Mouse (Mus musculus) thymus, postnatal 0 days (tissue): ENCODE data around the gene Ptpn3. TPM values are rescaled to one million over a fixed set of nuclear protein-coding genes. Genes with fewer than 3 reads are reported as not detected.

Source experiments
- DNase-seq: peaks from one replicate; pipeline ENCODE4 v3.0.0-alpha.2; 2015; ENCODE audit warnings: low spot score
- polyA plus RNA-seq: library from polyadenylated mRNA; unstranded; fragments of >200 nt; fragmentation: Nextera tagmentation; extraction: Ambion mirVana; gene quantifications from 2 replicates; pipeline ENCODE4 v1.2.1, GENCODE M21; 2015

The Ptpn3 gene
- polyA plus RNA-seq, 1 experiment from 2014 or later: 2.4 TPM

GRCm38 (mm10) chr4:57263695-57264094 lies 37.9 kb downstream of the Ptpn3 start:
- no peak for DNase-seq

- peak; percentile 14 for DNase-seq
Measured at GRCm38 (mm10) chr4:57263061-57263685, 38.5 kb downstream of the Ptpn3 start.

GRCm38 (mm10) chr4:57262451-57262850 lies 39.2 kb downstream of the Ptpn3 start:
- no peak for DNase-seq

- no peak for DNase-seq
Measured at GRCm38 (mm10) chr4:57261813-57262212, 39.8 kb downstream of the Ptpn3 start.

DNA sequence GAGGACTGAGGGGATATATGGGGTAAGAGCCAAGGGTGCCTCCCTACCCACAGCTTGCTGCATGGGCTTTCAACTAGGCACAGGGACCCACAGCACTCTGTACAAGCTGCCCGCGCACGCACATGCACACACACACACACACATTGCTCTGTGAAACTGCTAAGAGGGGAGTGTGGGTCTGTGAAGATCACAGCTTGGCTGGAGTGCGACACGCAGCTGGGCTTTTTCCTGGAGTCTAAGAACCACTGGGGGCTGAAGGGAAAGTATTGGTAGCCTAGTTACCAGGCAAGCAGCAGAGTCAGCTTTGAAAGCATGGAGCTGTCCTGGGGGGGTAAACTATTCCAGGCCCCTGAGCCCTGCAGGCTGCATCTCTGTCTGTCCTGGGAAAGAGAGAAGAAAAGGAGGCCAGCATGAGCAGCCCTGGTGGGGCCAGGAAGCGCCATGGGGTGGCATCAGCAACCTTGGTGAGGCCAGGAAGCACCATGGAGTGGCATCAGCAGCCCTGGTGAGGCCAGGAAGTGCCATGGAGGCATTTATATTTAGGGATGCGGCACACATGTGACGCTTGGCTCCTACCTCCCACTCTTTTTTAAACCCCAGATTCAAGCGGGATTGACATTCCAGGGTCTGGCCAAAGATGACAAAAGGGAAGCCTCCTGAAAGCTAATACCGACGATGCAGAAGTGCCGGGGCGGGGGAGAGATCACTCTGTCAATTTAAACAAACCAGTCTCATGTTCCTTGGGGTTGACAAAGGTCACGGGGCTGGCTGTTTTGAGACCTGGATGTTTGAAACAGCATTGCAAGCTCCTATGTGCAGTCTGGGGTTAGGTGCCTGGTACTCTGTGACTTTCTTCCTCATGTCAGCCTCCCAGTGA lies 43.2 kb downstream of the Ptpn3 start:
- DNase-seq: no peak

- no peak for DNase-seq
Measured at GRCm38 (mm10) chr4:57257409-57257808, 44.2 kb downstream of the Ptpn3 start.

DNA sequence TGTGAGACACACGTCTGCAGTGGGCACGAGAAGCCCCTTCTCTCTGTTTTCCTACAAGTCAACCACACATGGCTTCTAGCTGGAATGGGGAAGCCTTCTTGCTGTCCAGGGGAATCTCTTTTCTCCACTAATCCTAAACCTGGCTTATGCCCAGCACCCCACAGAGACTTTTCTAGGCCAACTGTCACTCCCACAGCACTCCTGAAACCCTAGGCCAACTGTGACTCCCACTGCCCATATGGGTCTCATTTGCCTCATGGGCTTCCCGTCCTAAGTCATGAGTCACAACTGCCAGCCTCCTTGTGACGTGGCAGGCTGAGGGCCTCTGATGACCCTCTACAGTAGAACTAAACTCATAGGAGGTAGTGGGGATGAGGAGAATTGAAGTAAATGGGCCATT lies 44.9 kb downstream of the Ptpn3 start:
- no peak for DNase-seq

- DNase-seq: no peak
Measured at GRCm38 (mm10) chr4:57254412-57254811, 47.2 kb downstream of the Ptpn3 start.

DNA sequence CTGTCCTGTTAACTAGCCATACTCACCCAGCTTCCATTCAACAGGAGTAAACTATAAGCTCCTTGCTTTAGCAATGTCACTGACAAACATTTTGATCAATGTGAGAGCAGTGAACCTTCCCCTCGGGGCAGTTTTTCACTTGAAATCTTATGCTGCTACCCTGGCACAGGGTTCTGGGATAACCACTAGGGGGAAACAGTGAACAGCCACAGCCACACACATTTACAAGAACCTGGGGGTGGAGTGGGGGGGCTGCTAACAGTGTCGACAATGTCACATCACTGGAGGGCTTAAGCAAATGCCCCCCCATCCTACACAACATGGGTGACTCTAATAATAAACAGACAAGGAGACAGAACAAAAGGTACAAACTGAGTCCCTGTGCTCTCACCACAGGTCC lies 51.0 kb downstream of the Ptpn3 start:
- peak; percentile 11 for DNase-seq

DNA sequence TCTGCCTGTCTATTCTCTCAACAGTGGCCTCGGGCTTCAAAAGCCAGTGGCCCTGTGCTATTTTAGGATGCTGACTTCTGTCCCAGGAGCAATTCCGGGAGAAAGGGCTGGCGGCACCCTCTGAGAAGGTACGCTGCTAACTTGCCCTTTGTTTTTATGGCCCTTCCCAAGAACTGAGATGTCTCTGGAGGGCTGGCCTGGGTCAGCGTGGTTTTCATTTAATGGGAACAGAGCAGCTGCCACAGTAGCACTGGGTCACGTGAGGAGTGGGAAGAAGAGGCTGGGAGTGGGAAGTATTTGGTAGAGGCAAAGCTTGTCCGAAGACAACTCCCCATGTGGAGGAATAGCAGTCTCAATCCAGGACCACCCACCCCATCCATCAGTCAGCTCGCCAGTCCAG lies 52.5 kb downstream of the Ptpn3 start:
- no peak for DNase-seq

DNA sequence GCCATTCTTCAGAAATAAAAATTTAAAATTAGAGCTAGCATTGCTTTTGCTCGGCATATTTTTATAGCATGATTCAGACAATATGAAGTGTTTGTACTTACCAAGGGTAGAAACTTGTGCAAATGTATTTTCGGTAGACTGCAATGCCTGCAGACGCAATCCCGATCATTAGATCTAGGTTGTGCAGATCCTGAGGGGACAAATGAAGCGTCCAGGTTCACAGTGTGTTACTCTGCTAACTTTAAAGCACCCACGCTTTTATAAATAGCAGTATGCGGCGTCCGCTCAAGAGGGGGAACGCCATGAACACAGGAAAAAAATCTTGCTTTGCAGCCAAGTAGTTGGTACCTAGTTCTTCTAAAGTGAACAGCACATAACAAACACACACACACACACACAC lies 56.8 kb downstream of the Ptpn3 start:
- DNase-seq: no peak

DNA sequence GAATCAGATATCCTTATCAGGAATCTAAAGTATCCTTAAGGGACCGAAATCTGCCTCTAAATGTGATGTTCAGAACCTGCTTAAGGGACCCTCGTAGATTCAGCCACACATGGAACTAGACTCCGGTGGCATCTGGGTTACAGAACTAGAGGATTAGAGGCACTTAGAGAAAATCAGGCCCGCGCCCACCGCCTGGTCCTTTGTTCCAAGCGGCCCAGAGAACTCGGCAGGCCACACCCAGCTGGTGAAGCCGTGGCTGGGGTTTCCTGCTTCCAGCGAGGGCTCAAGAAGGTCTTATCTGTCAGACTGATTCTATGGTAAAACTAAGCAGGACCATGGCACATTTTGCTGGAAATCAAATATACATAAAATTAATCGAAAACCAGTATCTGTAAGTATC lies 58.3 kb downstream of the Ptpn3 start:
- DNase-seq: no peak

DNA sequence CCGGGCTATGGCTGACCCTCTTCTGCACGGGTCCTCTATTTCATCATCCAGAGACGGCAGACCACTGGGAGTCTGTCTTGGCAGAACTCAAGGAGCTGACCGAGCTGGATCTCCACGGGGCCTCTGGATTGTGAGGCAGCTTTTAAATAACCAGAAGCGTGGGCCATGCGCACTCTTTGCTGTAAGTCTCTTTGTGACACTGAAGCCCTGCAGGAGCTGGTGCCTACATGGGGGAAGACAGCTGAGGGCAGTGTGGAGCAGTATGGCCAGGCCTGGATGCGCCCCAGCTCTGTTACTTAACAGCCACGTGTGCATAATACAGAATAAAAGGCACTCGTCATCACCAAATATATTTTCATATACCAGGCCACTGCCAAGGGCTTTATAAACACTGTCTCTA lies 60.7 kb downstream of the Ptpn3 start:
- no peak for DNase-seq

DNA sequence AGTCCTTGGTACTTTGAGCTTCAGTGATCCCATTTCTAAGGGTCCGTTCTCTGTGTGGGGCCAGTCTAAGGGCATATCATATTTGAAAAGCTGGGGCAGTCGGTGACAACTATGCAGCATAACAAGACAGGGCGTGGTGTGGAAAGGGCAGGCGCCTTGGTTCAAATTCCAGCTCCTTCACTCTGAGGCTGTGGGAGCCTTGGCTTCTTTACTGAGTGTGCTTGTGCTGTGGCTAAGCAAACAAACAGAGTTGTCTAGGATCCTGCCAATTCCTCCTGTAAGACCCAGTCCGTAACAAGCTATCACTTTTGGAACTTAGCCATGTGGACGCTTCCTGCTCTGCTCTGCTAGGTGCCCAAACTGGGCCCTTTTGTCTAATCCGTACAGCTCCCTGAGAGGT lies 61.5 kb downstream of the Ptpn3 start:
- no peak for DNase-seq

DNA sequence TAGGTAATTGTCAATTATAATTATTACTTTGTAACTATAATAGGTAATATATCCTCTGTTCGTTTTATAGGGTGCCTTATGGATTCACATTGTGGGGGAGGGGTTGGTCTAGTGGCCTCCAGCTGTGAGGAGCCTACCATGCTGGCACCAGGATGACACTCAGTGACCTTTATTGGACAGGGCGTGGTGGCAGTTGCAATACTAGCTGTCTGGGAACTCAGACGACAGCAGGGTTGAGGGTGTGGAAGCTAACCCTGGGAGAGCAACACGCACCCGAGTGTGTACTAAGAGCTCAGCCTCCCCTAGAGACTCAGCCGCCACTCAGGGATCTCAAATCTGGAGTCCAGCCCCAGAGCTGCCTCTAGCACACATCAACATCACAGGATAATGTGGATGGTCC lies 62.5 kb downstream of the Ptpn3 start:
- DNase-seq: no peak

- DNase-seq: no peak
Measured at GRCm38 (mm10) chr4:57238118-57238517, 63.5 kb downstream of the Ptpn3 start.

GRCm38 (mm10) chr4:57236513-57236912 lies 65.1 kb downstream of the Ptpn3 start:
- DNase-seq: no peak

DNA sequence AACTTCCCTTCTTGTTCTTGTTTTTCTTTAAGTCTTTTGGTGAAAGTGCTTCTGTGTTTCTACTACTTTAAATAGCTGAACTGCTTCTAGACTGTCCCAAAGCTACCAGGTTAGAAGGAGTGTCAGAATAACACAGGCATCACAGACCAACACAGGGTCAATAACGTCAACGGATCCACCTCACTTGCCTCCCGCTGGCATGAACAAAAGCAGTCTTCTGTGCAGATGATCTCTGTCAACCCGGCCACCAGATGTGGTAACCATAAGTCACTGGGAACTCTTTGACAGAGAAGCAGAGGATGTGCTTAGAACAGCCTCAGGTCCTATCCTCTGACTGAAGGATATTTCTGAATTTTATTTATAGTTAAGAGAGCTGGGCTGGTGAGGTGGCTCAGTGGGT lies 65.9 kb downstream of the Ptpn3 start:
- no peak for DNase-seq

- no peak for DNase-seq
Measured at GRCm38 (mm10) chr4:57234348-57234747, 67.3 kb downstream of the Ptpn3 start.

DNA sequence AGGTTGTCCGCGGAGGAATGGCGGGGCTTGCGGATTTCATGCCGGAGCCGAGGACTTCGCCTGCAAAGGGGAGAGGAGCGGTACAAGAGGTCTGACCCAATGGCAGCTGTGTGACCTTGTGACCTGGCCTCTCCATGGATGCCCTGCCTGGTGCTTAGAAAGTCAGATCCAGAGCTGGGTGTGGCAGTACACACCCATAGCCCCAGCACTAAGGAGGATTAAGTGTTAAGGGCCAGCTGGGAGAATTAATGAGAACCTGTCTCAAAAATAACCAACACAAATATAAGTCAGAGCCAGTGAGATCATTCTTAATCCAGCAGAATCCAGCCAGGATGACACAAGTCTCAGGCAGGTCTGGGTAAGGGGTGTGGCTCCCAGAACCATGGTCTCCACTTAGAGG lies 69.2 kb downstream of the Ptpn3 start:
- no peak for DNase-seq

DNA sequence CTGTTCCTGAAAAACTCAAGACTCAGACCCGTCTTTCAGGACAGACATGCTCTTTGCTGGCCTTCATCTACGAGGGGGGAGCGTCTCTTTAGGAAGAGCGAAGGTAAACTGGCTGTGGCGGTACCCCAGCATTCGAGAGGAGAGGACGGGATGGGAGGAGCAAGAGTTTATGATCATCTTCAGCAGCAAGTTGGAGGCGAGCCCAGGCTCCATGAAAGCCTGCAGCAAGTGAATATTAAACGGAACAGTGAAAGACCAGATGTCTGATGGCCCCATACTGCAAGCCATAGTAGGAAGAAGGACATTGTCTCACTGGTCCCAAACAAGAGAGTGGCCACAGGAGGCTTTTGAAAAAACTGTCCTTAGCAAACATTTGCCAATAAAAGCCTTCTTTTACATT lies 70.3 kb downstream of the Ptpn3 start:
- no peak for DNase-seq

DNA sequence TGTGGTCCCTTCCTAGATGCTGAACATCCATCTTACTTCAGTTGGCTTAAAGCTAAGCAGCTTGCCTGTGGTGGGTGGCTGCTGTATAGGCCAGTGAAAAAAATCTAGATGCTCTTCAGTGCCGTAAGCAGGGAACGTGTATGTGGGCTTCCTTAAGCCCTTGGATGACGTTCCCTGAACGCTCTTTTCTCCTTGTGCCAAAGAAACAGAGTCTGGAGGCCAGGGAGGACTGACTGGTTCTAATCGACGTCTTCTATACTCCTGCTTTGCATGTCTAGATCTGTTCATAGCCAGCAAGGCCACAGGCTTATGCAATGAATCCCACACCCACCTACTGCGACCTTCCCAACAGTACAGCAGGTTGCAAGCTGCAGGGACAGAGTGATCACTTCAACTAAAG lies 71.3 kb downstream of the Ptpn3 start:
- no peak for DNase-seq
